Mouse (Mus musculus) liver, adult 2 months (tissue): ENCODE data around the gene Arhgap32.

ENCODE experiments used
- CTCF ChIP-seq: fragments of 200-500 bp; IDR thresholded peaks from 2 replicates; pipeline ENCODE4 v1.5.1; 2011; ENCODE audit warnings: low read depth, low read length, control low read depth
- POLR2A ChIP-seq: fragments of 200-500 bp; IDR thresholded peaks from 2 replicates; pipeline ENCODE4 v1.6.1; 2011; ENCODE audit warnings: low read length, control low read depth; ENCODE audit not compliant: insufficient read depth; ENCODE audit errors: extremely low read depth

DNA sequence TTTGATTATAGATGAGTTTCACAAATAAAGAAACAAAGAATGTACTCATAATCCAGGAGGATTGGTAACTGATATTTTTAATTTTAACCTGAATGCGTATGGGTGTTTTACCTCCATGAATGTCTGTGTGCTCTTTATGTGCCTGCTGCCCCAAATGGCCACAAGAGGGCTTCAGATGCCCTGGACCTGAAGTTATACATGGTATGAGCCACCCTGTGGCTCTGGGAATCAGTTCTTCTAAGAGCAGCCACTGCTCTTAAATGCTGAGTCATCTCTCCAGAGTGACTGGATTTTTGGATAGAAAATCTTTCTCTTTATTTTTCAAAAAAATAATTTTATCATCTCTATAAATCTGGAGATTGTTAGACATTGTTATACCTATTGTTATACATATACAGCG lies 70.6 kb downstream of the Arhgap32 start:
- TF ChIP-seq POLR2A (no peak), CTCF (peak; percentile 54)
